Mouse (Mus musculus): ENCODE data around the gene Mcoln2.

Gene Mcoln2

DNA sequence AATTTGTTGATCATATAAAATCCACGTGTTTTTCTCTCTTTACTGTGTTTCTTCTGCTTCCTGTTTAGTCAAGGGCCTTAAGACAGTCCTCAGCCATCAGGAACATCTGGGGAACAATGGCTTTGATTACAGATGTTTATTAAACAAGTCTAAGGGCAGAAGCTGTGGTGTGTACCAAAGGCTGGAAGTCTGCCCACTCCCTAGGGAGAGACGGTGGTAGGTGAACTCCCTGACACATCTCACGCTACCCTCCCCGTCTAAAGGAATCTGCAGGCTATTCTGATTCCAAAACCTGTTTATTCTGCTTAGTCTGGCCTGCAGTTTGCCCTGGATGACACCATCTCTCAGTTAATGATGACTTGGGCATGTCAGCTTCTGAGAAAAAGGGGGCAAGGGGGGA is 84.1 kb downstream of the Mcoln2 start:
- no peak for DNase-seq

DNA sequence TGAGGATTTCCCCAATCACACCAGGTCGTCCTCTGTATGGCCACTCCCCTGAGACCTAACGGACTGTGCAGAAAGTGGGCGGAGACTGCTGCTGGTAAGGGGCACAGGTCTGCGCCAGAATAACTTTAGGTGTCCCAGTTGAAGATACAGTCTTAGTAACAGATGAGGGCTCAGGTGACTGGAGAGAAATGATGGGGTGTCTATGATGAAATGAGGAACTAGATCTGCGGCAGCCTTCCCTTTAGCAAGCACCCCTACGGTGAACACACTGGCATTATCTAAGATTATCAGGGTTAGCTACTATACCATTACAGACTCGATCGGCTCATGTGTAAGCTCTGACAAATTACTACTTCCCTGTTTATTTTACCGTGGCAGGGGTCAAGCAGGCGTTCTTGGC is 84.9 kb downstream of the Mcoln2 start:
- no peak for DNase-seq

DNA sequence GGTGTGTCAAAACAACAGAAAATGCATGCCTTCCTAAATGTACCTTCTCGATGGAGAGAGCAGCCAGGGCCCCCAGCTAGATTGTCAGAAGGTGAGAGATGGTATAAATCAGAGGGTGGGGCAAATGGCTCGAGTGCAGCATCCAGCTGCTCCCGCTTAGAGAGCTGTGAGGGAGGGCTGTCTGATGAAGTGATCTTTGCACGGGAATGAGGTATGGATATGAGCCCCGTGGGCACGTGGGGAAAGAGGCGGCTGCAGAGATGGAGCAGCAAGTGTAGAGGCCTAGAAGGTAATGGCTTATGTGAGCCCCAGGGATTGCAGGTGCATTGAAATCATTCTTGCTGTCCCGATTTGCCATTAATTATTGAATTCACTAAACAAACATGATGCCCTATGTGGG is 86.6 kb downstream of the Mcoln2 start:
- no peak for DNase-seq

DNA sequence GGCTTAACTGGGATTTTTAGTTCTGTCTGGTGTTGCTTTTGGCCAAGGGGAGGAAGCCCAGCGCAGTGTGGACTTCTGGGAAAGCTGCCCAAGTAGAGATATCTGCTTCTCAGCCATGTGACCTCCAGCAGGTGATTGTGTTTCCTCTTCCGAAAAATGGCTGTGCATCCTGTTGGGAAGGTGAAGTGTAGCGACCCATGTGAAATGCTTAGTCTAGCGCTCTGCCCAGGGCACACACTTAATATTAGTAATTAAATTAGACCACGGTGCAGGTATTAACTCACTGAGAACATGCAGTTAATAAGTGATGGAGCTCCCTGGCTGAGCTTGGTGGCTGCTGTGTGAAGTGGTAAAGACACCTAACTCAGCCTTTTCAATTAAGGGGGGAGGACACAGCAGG is 88.0 kb downstream of the Mcoln2 start:
- DNase-seq: no peak

DNA sequence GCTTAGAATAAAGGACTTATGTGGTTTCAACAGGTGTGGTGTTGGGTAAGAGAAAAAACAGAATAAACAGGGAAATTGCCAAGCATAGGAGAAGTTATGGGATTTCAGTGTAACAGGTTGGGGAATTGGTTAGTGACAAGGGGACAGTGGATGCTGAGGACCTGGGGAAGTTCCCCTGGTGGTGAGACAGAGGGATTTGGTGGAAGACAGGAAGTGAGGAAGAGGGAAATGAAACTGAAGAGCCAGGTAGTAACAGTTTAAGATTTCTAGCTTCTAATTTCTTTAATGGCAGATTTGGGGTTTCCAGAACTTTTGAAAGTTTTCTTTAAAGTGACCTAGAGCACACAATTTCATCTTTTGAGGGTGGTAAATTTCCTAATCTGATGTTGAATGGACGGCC is 95.0 kb downstream of the Mcoln2 start:
- no peak for DNase-seq
